16 mouse cellular contexts compared by ENCODE assay signal in genomic region chr8:111705222-111705621, GRCm38 (mm10). TPM values are rescaled to one million over a fixed set of nuclear protein-coding genes. Genes with fewer than 3 reads are reported as not detected.
DNase-seq lines count a peak whose midpoint lies in the region; ATAC-seq and TF ChIP-seq lines count a peak whose summit lies in the region.
"Had no signal": no experiment of that assay in that cellular context is flagged by ENCODE, and none has a peak within 500 bp of the region (broad histone marks: within the 10 kb centered on the region; RNA-seq: fewer than 3 reads in every experiment).

No protein-coding gene starts in this region.

- WGBS in heart, postnatal 0 days: 22% methylated on average over 3 of the region's 3 CpGs
- WGBS in heart, adult 2 months: 31% methylated on average over 3 of the region's 3 CpGs
- WGBS in intestine, embryonic 15.5 days: 43% methylated on average over 3 of the region's 3 CpGs
- WGBS in liver, embryonic 11.5 days: 25% methylated on average over 3 of the region's 3 CpGs
- WGBS in stomach, embryonic 15.5 days: 36% methylated on average over 3 of the region's 3 CpGs
- WGBS in hindbrain, postnatal 0 days: 74% methylated on average over 3 of the region's 3 CpGs

- no peak overlapping the region for H3K4me2 ChIP-seq in heart, postnatal 0 days (ENCODE audit: low read depth, low read length)
- H3K4me2 ChIP-seq in intestine, embryonic 15.5 days (replicated peaks): no peak overlapping the region; the same call in 1 of the 2 replicates
- no peak overlapping the region for H3K4me2 ChIP-seq in liver, embryonic 11.5 days
- H3K4me2 ChIP-seq in stomach, embryonic 15.5 days: no peak overlapping the region
- no peak overlapping the region for H3K4me2 ChIP-seq in hindbrain, postnatal 0 days (ENCODE audit: low read depth, low read length)
- H3K4me2 ChIP-seq: midbrain, embryonic 15.5 days had no signal

- H3K27me3 ChIP-seq in heart, postnatal 0 days (ENCODE audit: control insufficient read depth, insufficient read depth, low read length): no peaks in the 10 kb centered on the region
- no peaks in the 10 kb centered on the region for H3K27me3 ChIP-seq in heart, adult 2 months (ENCODE audit: control insufficient read depth, insufficient read depth, low read length)
- no peaks in the 10 kb centered on the region for H3K27me3 ChIP-seq in intestine, embryonic 15.5 days (replicated peaks)
- no peaks in the 10 kb centered on the region for H3K27me3 ChIP-seq in liver, embryonic 11.5 days (replicated peaks; ENCODE audit: control insufficient read depth, insufficient read depth, low read length)
- no peaks in the 10 kb centered on the region for H3K27me3 ChIP-seq in stomach, embryonic 15.5 days (replicated peaks)
- H3K27me3 ChIP-seq in hindbrain, postnatal 0 days (ENCODE audit: insufficient read depth, low read length): no peaks in the 10 kb centered on the region
- H3K27me3 ChIP-seq: midbrain, embryonic 15.5 days had no signal

- no peak overlapping the region; the same call in 1 of the 2 replicates for H3K9ac ChIP-seq in heart, postnatal 0 days (replicated peaks; ENCODE audit: low read depth, low read length)
- no peak overlapping the region for H3K9ac ChIP-seq in heart, adult 2 months (ENCODE audit: low read depth, low read length)
- no peak overlapping the region for H3K9ac ChIP-seq in intestine, embryonic 15.5 days
- H3K9ac ChIP-seq in liver, embryonic 11.5 days (ENCODE audit: low read depth, low read length): no peak overlapping the region
- H3K9ac ChIP-seq in stomach, embryonic 15.5 days: no peak overlapping the region
- no peak overlapping the region for H3K9ac ChIP-seq in hindbrain, postnatal 0 days (replicated peaks; ENCODE audit: low read length)
- H3K9ac ChIP-seq: midbrain, embryonic 15.5 days had no signal

- no peaks in the 10 kb centered on the region for H3K9me3 ChIP-seq in heart, postnatal 0 days (replicated peaks; ENCODE audit: control insufficient read depth, low read length)
- H3K9me3 ChIP-seq in intestine, embryonic 15.5 days: no peaks in the 10 kb centered on the region
- H3K9me3 ChIP-seq in liver, embryonic 11.5 days (ENCODE audit: control insufficient read depth, low read length): no peaks in the 10 kb centered on the region
- H3K9me3 ChIP-seq in stomach, embryonic 15.5 days: no peaks in the 10 kb centered on the region
- H3K9me3 ChIP-seq in hindbrain, postnatal 0 days (ENCODE audit: low read length): no peaks in the 10 kb centered on the region
- H3K9me3 ChIP-seq: midbrain, embryonic 15.5 days had no signal

- H3K4me1 ChIP-seq in heart, postnatal 0 days (ENCODE audit: control insufficient read depth, insufficient read depth): no peaks in the 10 kb centered on the region
- H3K4me1 ChIP-seq in heart, adult 2 months (ENCODE audit: control insufficient read depth, insufficient read depth, low read length): no peaks in the 10 kb centered on the region
- peaks cover 7% of the 10 kb centered on the region for H3K4me1 ChIP-seq in intestine, embryonic 15.5 days (replicated peaks)
- peaks cover 2% of the 10 kb centered on the region; the same call in 1 of the 2 replicates for H3K4me1 ChIP-seq in liver, embryonic 11.5 days (replicated peaks; ENCODE audit: control insufficient read depth, insufficient read depth, low read length)
- H3K4me1 ChIP-seq in stomach, embryonic 15.5 days: peaks cover 3% of the 10 kb centered on the region; the same call in 1 of the 2 replicates
- H3K4me1 ChIP-seq in hindbrain, postnatal 0 days (ENCODE audit: insufficient read depth, low read length): no peaks in the 10 kb centered on the region
- H3K4me1 ChIP-seq: midbrain, embryonic 15.5 days had no signal

- no peak for TF ChIP-seq POLR2A in heart, adult 2 months (IDR thresholded peaks at IDR 0.05; ENCODE audit: insufficient read depth, low read depth, low read length)

- no peak overlapping the region; the same call in 1 of the 2 replicates for H3K27ac ChIP-seq in heart, postnatal 0 days (ENCODE audit: low read depth)
- no peak overlapping the region for H3K27ac ChIP-seq in heart, adult 2 months
- H3K27ac ChIP-seq in intestine, embryonic 15.5 days: peak overlapping the region; percentile 85
- peak overlapping the region; percentile 33; the same call in 1 of the 2 replicates for H3K27ac ChIP-seq in liver, embryonic 11.5 days (ENCODE audit: low read depth, low read length)
- peak overlapping the region; percentile 89 for H3K27ac ChIP-seq in stomach, embryonic 15.5 days
- no peak overlapping the region for H3K27ac ChIP-seq in hindbrain, postnatal 0 days
- H3K27ac ChIP-seq: macrophage; midbrain, embryonic 15.5 days had no signal

- TF ChIP-seq CTCF in heart, postnatal 0 days (IDR thresholded peaks at IDR 0.05; ENCODE audit: low read depth): no peak
- no peak for TF ChIP-seq CTCF in heart, adult 2 months (IDR thresholded peaks at IDR 0.05)
- TF ChIP-seq CTCF in hindbrain, postnatal 0 days (IDR thresholded peaks at IDR 0.05; ENCODE audit: low read depth): no peak

- no peak for TF ChIP-seq EP300 in heart, postnatal 0 days (IDR thresholded peaks at IDR 0.05; ENCODE audit: low read depth)
- TF ChIP-seq EP300 in heart, adult 2 months (IDR thresholded peaks at IDR 0.05; ENCODE audit: insufficient read depth, low read depth, low read length): no peak

- no peaks in the 10 kb centered on the region for H3K79me2 ChIP-seq in heart, adult 2 months (replicated peaks; ENCODE audit: control insufficient read depth, insufficient read depth, low read length)

- ATAC-seq in heart, postnatal 0 days (ENCODE audit: insufficient read depth, low read depth): peak; percentile 31; the same call in 1 of the 2 replicates
- ATAC-seq in intestine, embryonic 15.5 days: peak; percentile 93
- ATAC-seq in liver, embryonic 11.5 days (replicated peaks; ENCODE audit: low FRiP score): peak; percentile 63
- peak; percentile 87 for ATAC-seq in stomach, embryonic 15.5 days (ENCODE audit: insufficient read depth, low FRiP score, low read depth)
- ATAC-seq in hindbrain, postnatal 0 days: no peak
- ATAC-seq: CD4-positive, CD25-positive, alpha-beta regulatory T cell, adult 4 months; forebrain, embryonic 14.5 days; midbrain, embryonic 15.5 days had no signal

- DNase-seq in heart, postnatal 0 days (ENCODE audit: low spot score): no peak
- no peak for DNase-seq in heart, adult 2 months
- no peak for DNase-seq in liver, embryonic 11.5 days (ENCODE audit: low spot score)
- no peak for DNase-seq in hindbrain, postnatal 0 days (ENCODE audit: low spot score)
- no peak for DNase-seq in retina, postnatal 1 day
- DNase-seq: gastrocnemius, postnatal 14 days; heart, postnatal 4 days; kidney, postnatal 36 days had no signal

- peaks cover 16% of the 10 kb centered on the region for H3K36me3 ChIP-seq in heart, postnatal 0 days (replicated peaks; ENCODE audit: control insufficient read depth, insufficient read depth, low read length)
- no peaks in the 10 kb centered on the region for H3K36me3 ChIP-seq in heart, adult 2 months (ENCODE audit: control insufficient read depth, insufficient read depth, low read length)
- peaks cover 8% of the 10 kb centered on the region for H3K36me3 ChIP-seq in intestine, embryonic 15.5 days
- no peaks in the 10 kb centered on the region for H3K36me3 ChIP-seq in liver, embryonic 11.5 days (ENCODE audit: control insufficient read depth, insufficient read depth, low read length)
- peaks cover 6% of the 10 kb centered on the region; the same call in 1 of the 2 replicates for H3K36me3 ChIP-seq in stomach, embryonic 15.5 days
- H3K36me3 ChIP-seq in hindbrain, postnatal 0 days (ENCODE audit: insufficient read depth, low read length): peaks cover 5% of the 10 kb centered on the region
- H3K36me3 ChIP-seq: midbrain, embryonic 15.5 days had no signal

- intact Hi-C loops in heart, adult 2 months (cut with DNase I): no loop called here

- H3K4me3 ChIP-seq in heart, postnatal 0 days (ENCODE audit: low read depth, low read length): no peak overlapping the region
- no peak overlapping the region for H3K4me3 ChIP-seq in heart, adult 2 months
- H3K4me3 ChIP-seq in intestine, embryonic 15.5 days (replicated peaks): no peak overlapping the region
- H3K4me3 ChIP-seq in liver, embryonic 11.5 days (ENCODE audit: low read depth, low read length): no peak overlapping the region
- H3K4me3 ChIP-seq in stomach, embryonic 15.5 days (replicated peaks): no peak overlapping the region
- no peak overlapping the region for H3K4me3 ChIP-seq in hindbrain, postnatal 0 days (ENCODE audit: low read length)
- H3K4me3 ChIP-seq: midbrain, embryonic 15.5 days had no signal

RNA-seq across cellular contexts. Expression of gene Ctrb1, which starts 14.4 kb away (rescaled TPM):
- 0.62 and 3.4 TPM in 2 replicates for total RNA-seq in heart, postnatal 0 days (2014; rRNA removed; ENCODE audit: low replicate concordance)
- polyA plus RNA-seq in heart, postnatal 0 days (2015; fragmentation: Nextera tagmentation; extraction: Ambion mirVana): not detected in 2 replicates
- total RNA-seq in heart, adult 2 months (2021): not detected
- 0.68 and 0.82 TPM in 2 replicates for polyA plus RNA-seq in heart, adult 2 months (2012; rRNA removed)
- 1,145 and 3,143 TPM in 2 replicates for polyA plus RNA-seq in intestine, embryonic 15.5 days (2015; fragmentation: Nextera tagmentation; extraction: Ambion mirVana)
- not detected in 2 replicates for polyA plus RNA-seq in liver, embryonic 11.5 days (2014; fragmentation: Nextera tagmentation; extraction: Ambion mirVana)
- polyA plus RNA-seq in stomach, embryonic 15.5 days (2015; fragmentation: Nextera tagmentation; extraction: Ambion mirVana): 3,283 and 4,119 TPM in 2 replicates
- total RNA-seq in hindbrain, postnatal 0 days (2014; rRNA removed): not detected in 2 replicates
- polyA plus RNA-seq in hindbrain, postnatal 0 days (2015; fragmentation: Nextera tagmentation; extraction: Ambion mirVana): not detected in 2 replicates
- total RNA-seq: heart, postnatal 4 days; layer of hippocampus, postnatal 25 days had no signal
- polyA plus RNA-seq: CD4-positive, CD25-positive, alpha-beta regulatory T cell, adult 4 months; forebrain, embryonic 14.5 days; macrophage; neural tube, embryonic 11.5 days had no signal

RNA-seq across cellular contexts. Expression of gene Bcar1, which starts 38.4 kb away (rescaled TPM):
- 53.2 and 81.5 TPM in 2 replicates for total RNA-seq in heart, postnatal 0 days (2014; rRNA removed; ENCODE audit: low replicate concordance)
- 25.6 and 27.9 TPM in 2 replicates for polyA plus RNA-seq in heart, postnatal 0 days (2015; fragmentation: Nextera tagmentation; extraction: Ambion mirVana)
- 10 to 100 TPM; 19.1 to 21.1 TPM for total RNA-seq in heart, adult 2 months (2021)
- 31.3 TPM in 2 replicates for polyA plus RNA-seq in heart, adult 2 months (2012; rRNA removed)
- 40.8 and 44.2 TPM in 2 replicates for polyA plus RNA-seq in intestine, embryonic 15.5 days (2015; fragmentation: Nextera tagmentation; extraction: Ambion mirVana)
- 26.1 and 27.8 TPM in 2 replicates for polyA plus RNA-seq in liver, embryonic 11.5 days (2014; fragmentation: Nextera tagmentation; extraction: Ambion mirVana)
- 38.7 and 39.7 TPM in 2 replicates for polyA plus RNA-seq in stomach, embryonic 15.5 days (2015; fragmentation: Nextera tagmentation; extraction: Ambion mirVana)
- total RNA-seq in hindbrain, postnatal 0 days (2014; rRNA removed): 93.6 and 100 TPM in 2 replicates
- polyA plus RNA-seq in hindbrain, postnatal 0 days (2015; fragmentation: Nextera tagmentation; extraction: Ambion mirVana): 42.6 and 48.8 TPM in 2 replicates

Comparison
In these comparisons a context has a peak if more than half of its experiments do, and no peak if none do; other contexts are left out.
1. H3K27ac ChIP-seq: peak in intestine, embryonic 15.5 days (single experiment), liver, embryonic 11.5 days (single experiment) and stomach, embryonic 15.5 days (single experiment); none in heart, postnatal 0 days (single experiment), heart, adult 2 months (single experiment) and hindbrain, postnatal 0 days (single experiment).
2. RNA of gene Ctrb1, which starts 14.4 kb away (polyA plus RNA-seq): 3,283 to 4,119 TPM in stomach, embryonic 15.5 days and 1,145 to 3,143 TPM in intestine, embryonic 15.5 days; 0.68 to 0.82 TPM in heart, adult 2 months, not detected in hindbrain, postnatal 0 days, not detected in heart, postnatal 0 days and not detected in liver, embryonic 11.5 days; every median in the first group is over 100 times any median in the second.